Mouse (Mus musculus) myocyte (in vitro differentiated cells): ENCODE data around the gene Dmtf1.

ENCODE experiments used
- CEBPB ChIP-seq: IDR thresholded peaks from 2 replicates; pipeline ENCODE4 v1.6.1; 2011; ENCODE audit warnings: mild to moderate bottlenecking, moderate library complexity; ENCODE audit not compliant: poor library complexity, insufficient read depth, severe bottlenecking
- E2F4 ChIP-seq: IDR thresholded peaks from one replicate; pipeline ENCODE4 v1.6.1; 2011; ENCODE audit warnings: mild to moderate bottlenecking, control low read depth, moderate library complexity; ENCODE audit not compliant: insufficient read depth
- MAX ChIP-seq: IDR thresholded peaks from one replicate; pipeline ENCODE4 v1.6.1; 2011; ENCODE audit warnings: low read depth, mild to moderate bottlenecking, control low read depth
- MYOD1 ChIP-seq, 3 experiments: IDR thresholded peaks; one replicate each; pipeline ENCODE4 v1.6.1; 2011; ENCODE audit warnings: control low read depth in 2 of 3, low read depth in 2 of 3, mild to moderate bottlenecking in 2 of 3, moderate library complexity in 1 of 3; ENCODE audit not compliant: insufficient read length in 2 of 3, control insufficient read depth in 1 of 3
- MYOG ChIP-seq, 3 experiments: IDR thresholded peaks; one replicate each; pipeline ENCODE4 v1.6.1; 2011; ENCODE audit warnings: control low read depth in 2 of 3, low read depth in 2 of 3, mild to moderate bottlenecking in 2 of 3; ENCODE audit not compliant: insufficient read length in 2 of 3, control insufficient read depth in 1 of 3, insufficient read depth in 1 of 3
- POLR2A ChIP-seq: IDR thresholded peaks from one replicate; pipeline ENCODE4 v1.6.1; 2011; ENCODE audit warnings: low read depth, mild to moderate bottlenecking, control low read depth, moderate library complexity; ENCODE audit not compliant: insufficient read length
- POLR2AphosphoS2 ChIP-seq: IDR thresholded peaks from one replicate; pipeline ENCODE4 v1.6.1; 2011; ENCODE audit warnings: low read depth, control low read depth; ENCODE audit not compliant: insufficient read length
- REST ChIP-seq: IDR thresholded peaks from one replicate; pipeline ENCODE4 v1.6.1; 2011; ENCODE audit warnings: mild to moderate bottlenecking, control low read depth, moderate library complexity; ENCODE audit not compliant: insufficient read depth, insufficient read length
- SRF ChIP-seq: IDR thresholded peaks from one replicate; pipeline ENCODE4 v1.6.1; 2011; ENCODE audit warnings: low read depth; ENCODE audit not compliant: control insufficient read depth, insufficient read length
- TCF12 ChIP-seq: IDR thresholded peaks from one replicate; pipeline ENCODE4 v1.6.1; 2011; ENCODE audit warnings: mild to moderate bottlenecking, control low read depth; ENCODE audit not compliant: poor library complexity, insufficient read depth, severe bottlenecking
- USF1 ChIP-seq: IDR thresholded peaks from one replicate; pipeline ENCODE4 v1.6.1; 2011; ENCODE audit warnings: low read depth, mild to moderate bottlenecking, control low read depth, moderate library complexity

GRCm38 (mm10) chr5:9135588-9135987, 26.0 kb downstream of the Dmtf1 start:
- TF ChIP-seq POLR2A (no peak), USF1 (no peak), REST (no peak), MAX (no peak), MYOD1 (IDR thresholded peaks at IDR 0.05; ENCODE audit: control insufficient read depth in 1 of 3, insufficient read length in 2 of 3, low read depth in 2 of 3) (no peak), CEBPB (no peak), POLR2AphosphoS2 (no peak), TCF12 (no peak), E2F4 (no peak), SRF (no peak), MYOG (IDR thresholded peaks at IDR 0.05; ENCODE audit: control insufficient read depth in 1 of 3, insufficient read depth in 1 of 3, insufficient read length in 2 of 3, low read depth in 2 of 3) (no peak)
